Mouse (Mus musculus) lung, postnatal 0 days (tissue): ENCODE data around the gene Espnl. TPM values are rescaled to one million over a fixed set of nuclear protein-coding genes. Genes with fewer than 3 reads are reported as not detected.

ENCODE experiments used
- ATAC-seq: fragments of 200-750 bp; cut with Nextera tagmentation; 2 replicates; pipeline ENCODE4 v1.8.0; 2017; ENCODE audit warnings: moderate library complexity
- DNase-seq: peaks from one replicate; pipeline ENCODE4 v3.0.0-alpha.2; 2016; ENCODE audit warnings: low spot score
- H3K27ac ChIP-seq: fragments of 300-500 bp; sonication (generic); 2 replicates; pipeline ENCODE4 v1.5.1; 2014; ENCODE audit warnings: antibody characterized with exemption, mild to moderate bottlenecking, low read length, mixed read lengths
- H3K27me3 ChIP-seq: fragments of 300-500 bp; sonication (generic); replicated peaks from 2 replicates; pipeline ENCODE4 v1.6.1; 2014; ENCODE audit warnings: low read length, mixed read lengths; ENCODE audit not compliant: insufficient read depth
- H3K36me3 ChIP-seq: fragments of 300-500 bp; sonication (generic); 2 replicates; pipeline ENCODE4 v1.6.1; 2014; ENCODE audit warnings: low read length, mixed read lengths; ENCODE audit not compliant: insufficient read depth
- H3K4me1 ChIP-seq: fragments of 300-500 bp; sonication (generic); 2 replicates; pipeline ENCODE4 v1.6.1; 2014; ENCODE audit warnings: antibody characterized with exemption, low read depth, low read length, mixed read lengths; ENCODE audit not compliant: insufficient read depth
- H3K4me2 ChIP-seq: fragments of 300-500 bp; sonication (generic); replicated peaks from 2 replicates; pipeline ENCODE4 v1.6.1; 2014; ENCODE audit warnings: low read depth, mild to moderate bottlenecking, low read length, moderate library complexity, mixed read lengths
- H3K4me3 ChIP-seq: fragments of 300-500 bp; sonication (generic); 2 replicates; pipeline ENCODE4 v1.5.1; 2014; ENCODE audit warnings: low read depth, low read length
- H3K9ac ChIP-seq: fragments of 300-500 bp; sonication (generic); replicated peaks from 2 replicates; pipeline ENCODE4 v1.6.1; 2014; ENCODE audit warnings: low read depth, mild to moderate bottlenecking
- H3K9me3 ChIP-seq: fragments of 300-500 bp; sonication (generic); 2 replicates; pipeline ENCODE4 v1.6.1; 2016; ENCODE audit warnings: low read length, mixed read lengths
- CTCF ChIP-seq: IDR thresholded peaks from 2 replicates; pipeline ENCODE4 v1.5.1; 2016; ENCODE audit warnings: antibody characterized with exemption, mild to moderate bottlenecking
- EP300 ChIP-seq: IDR thresholded peaks from 2 replicates; pipeline ENCODE4 v1.6.1; 2016; ENCODE audit warnings: antibody characterized with exemption, mild to moderate bottlenecking, control low read depth
- WGBS: fragments of 180-500 bp; shearing (Covaris S2); extraction: QIAGEN DNeasy Blood & Tissue Kit; methylation state at CpG from one replicate; pipeline ENCODE4 v1.1.7; 2014; 5-methylcytosine and 5-hydroxymethylcytosine counted together
- polyA plus RNA-seq: library from polyadenylated mRNA; unstranded; fragments of >200 nt; fragmentation: Nextera tagmentation; extraction: Ambion mirVana; gene quantifications from 2 replicates; pipeline ENCODE4 v1.2.1, GENCODE M21; 2015

The Espnl gene
- polyA plus RNA-seq, 1 experiment from 2014 or later: not detected

DNA sequence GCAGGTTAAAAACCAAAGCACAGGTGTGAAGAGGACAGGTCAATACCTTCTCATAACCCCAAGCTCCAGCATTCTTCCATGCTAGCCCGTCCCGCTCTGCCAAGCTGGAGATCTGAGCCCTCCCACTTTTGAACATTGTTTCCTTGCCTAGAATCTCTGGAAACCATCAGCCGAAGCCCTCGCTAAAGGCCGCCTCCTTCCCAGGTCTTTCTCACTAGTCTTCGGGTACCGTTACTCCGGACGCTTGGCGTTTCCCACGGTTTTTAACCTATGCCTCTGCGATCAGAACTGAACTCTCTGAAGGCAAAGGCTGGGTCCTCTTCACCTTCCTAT is 76.0 kb downstream of the Espnl start:
- Histone ChIP-seq H3K4me3 (peak overlapping the region; percentile 69), H3K27me3 (no peaks in the 10 kb centered on the region), H3K9ac (peak overlapping the region; percentile 81), H3K4me2 (peak overlapping the region; percentile 70), H3K36me3 (no peaks in the 10 kb centered on the region), H3K4me1 (peaks cover 11% of the 10 kb centered on the region; the same call in 1 of the 2 replicates), H3K27ac (peak overlapping the region; percentile 77), H3K9me3 (no peaks in the 10 kb centered on the region)
- ATAC-seq (peak; percentile 1; the same call in 1 of the 2 replicates), DNase-seq (no peak)
- 1% methylated on average over 12 of the region's 12 CpGs for WGBS
- TF ChIP-seq EP300 (no peak), CTCF (no peak)

Other genes starting within 250 kb of the Espnl start
- gene Rbm44, start 177.0 kb upstream of the Espnl start, polyA plus RNA-seq: 0.08 and 0.50 TPM in 2 replicates
- 33.8 and 49.4 TPM in 2 replicates for gene Ramp1, start 142.3 kb upstream of the Espnl start, polyA plus RNA-seq
- gene Ube2f, start 71.8 kb upstream of the Espnl start, polyA plus RNA-seq: 55.5 and 58.3 TPM in 2 replicates
- gene Scly, start 23.7 kb upstream of the Espnl start, polyA plus RNA-seq: 8.7 and 11.1 TPM in 2 replicates
- 0.62 and 0.87 TPM in 2 replicates for gene Klhl30, start 28.9 kb downstream of the Espnl start, polyA plus RNA-seq
- 0.47 and 0.71 TPM in 2 replicates for gene Erfe, start 44.4 kb downstream of the Espnl start, polyA plus RNA-seq
- gene Ilkap, start 76.7 kb downstream of the Espnl start, polyA plus RNA-seq: 90.5 and 94.0 TPM in 2 replicates
- 63.7 and 75.1 TPM in 2 replicates for gene Hes6, start 92.0 kb downstream of the Espnl start, polyA plus RNA-seq
- 6.3 and 7.3 TPM in 2 replicates for gene Per2, start 137.2 kb downstream of the Espnl start, polyA plus RNA-seq
- 11.0 and 11.2 TPM in 2 replicates for gene Traf3ip1, start 172.6 kb downstream of the Espnl start, polyA plus RNA-seq
- 4.2 and 4.6 TPM in 2 replicates for gene Asb1, start 218.5 kb downstream of the Espnl start, polyA plus RNA-seq